Mouse (Mus musculus): Measurements from ENCODE around the gene Osbp2.
A peak's percentile ranks its signal among the peaks of the same experiment; 100 is the strongest.
"Not testable (repeated sequence)": the region's sequence is repeated elsewhere in the genome, so short reads cannot be mapped to it uniquely, and the experiment has no call there.

Osbp2 gene

DNA sequence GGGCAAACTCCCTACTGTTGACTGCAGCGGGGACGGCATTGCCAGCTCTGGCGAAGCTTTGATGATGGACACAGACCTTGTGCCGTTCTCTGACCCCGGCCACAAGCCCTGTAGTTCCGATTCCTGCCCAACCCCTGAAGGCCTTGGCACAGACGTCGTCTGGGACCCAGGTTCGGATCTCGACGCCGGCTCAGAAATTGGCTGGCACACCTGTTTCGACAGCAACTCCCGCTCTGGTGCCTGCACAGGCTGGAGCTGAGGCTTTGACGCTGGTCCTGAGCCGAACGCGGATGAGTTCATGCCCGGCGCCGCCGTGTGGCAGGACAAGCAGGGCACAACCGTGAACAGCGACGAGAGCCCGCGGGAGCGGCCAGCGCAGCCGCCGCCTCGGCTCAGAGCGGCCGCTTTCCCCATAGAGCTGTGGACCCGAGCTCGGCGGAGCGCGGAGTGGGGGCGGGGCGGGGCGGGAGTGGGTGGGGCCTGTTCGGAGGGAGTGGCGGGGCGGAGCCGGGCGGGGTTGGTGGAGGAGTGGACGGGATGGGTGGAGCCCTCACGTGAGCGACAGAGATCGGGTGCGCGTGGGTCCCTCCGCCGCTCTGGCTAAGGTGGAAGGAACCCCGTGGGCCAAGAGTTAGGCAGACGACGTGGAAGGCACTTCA lies at the start of gene Osbp2:
Gene Osbp2 (minus strand): TSS at position 450 of the 659 bp plus-strand sequence.
- DNase-seq (ENCODE audit: low spot score in 2 of 2), result peak; percentile 46 to 81

GRCm38 (mm10) chr11:3912875-3913271 lies 49.2 kb upstream of the Osbp2 start:
- peak in 1 of 2 experiments; percentile 40 for DNase-seq (ENCODE audit: low spot score in 2 of 2)

DNA sequence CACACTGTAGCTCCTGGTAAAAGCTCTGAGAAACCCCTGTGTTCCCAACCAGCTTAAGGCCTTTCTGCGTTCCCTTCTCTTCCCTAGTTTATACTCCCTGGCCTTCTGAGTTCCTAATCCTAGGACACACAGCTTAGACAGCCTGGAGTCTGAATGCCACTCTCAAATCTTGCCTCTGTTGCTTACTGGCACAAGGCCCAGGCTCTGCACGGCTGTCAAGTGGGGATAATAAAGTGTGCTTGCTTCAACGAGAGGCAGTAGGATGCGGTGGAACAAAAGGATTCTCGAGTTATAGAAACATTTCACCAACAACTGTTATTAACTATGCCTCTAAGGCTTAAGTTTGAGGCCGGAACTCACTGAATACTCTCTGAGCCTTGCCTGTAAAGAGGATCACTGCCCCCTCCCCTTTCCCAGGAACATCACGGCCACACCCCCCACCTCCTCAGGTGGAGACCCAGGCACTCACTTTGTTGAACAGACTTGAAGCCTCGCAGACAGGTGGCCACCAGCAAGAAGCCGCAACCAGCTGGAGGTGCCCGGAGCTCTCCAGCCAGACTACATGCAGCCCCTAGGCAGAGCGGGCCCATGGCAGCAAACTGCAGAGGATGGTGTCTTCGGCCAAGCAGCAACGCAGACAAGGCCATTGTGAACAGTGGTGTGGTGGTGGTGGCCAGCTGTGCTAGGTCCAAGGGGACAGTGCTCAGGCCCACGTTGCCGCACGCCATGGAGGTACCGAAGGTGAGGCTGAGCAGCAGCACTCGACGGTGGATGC lies 48.6 kb upstream of the Osbp2 start:
- peak in 1 of 2 experiments; percentile 31 for DNase-seq (ENCODE audit: low spot score in 2 of 2)

GRCm38 (mm10) chr11:3911440-3911839 lies 47.7 kb upstream of the Osbp2 start:
- not testable (repeated sequence) for DNase-seq (ENCODE audit: low spot score in 2 of 2)

DNA sequence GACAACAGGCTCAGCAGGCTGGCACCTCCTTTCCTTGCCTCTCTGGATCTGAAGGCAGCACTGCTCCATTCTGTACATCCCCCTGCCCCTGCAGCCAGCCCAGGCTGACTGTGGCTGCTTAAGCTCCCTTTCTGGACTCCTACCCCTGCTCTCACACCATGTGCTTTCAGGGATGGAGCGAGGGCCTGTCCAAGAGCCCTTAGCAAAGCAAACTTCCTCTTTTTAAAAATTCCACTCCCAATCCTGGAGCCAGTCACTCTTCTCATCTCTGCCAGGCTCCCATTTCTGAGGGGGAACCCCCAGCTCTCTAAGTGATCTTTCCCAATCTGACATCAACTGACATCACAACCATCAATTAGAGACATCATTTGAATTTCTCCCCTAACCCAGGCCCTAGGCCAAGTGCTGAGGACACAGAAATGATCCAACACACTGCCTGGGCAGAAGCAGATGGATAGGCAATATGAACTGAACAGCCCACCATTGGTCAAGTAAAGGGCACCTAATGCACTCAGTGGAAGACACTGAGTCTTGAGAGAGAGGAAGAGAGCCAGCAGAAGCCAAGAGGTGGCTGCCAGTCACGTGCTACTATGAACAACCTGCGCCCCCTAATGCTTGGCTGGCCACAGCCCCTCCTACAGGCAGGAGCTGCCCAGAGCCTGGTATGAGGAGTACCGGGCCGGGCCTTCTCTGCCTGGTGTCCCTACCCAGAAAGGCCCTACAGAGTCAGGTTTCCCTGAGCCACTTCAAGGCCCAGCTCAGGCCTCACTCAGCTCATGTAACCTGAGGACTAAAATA lies 47.0 kb upstream of the Osbp2 start:
- no peak for DNase-seq (ENCODE audit: low spot score in 2 of 2)

DNA sequence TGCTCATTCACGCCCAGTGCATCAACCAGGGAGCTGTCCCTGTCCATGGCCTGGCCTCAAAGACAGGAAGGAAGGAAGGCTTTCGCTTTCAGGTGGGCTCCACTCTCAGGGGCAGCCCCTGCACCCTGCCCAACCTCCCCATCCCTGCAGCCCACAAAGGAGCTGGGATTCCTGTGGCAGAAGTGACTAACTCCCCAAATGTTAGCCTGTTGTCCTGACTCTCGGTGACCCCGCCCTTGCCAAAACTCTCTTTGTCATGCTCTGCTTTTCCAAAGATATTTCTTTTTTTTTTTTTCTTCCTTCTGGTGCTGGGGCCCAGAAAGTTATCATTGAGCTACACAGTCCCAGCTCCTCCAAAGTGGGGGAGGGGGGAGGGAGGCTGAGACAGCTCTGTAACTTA lies 45.5 kb upstream of the Osbp2 start:
- no peak for DNase-seq (ENCODE audit: low spot score in 2 of 2)

DNA sequence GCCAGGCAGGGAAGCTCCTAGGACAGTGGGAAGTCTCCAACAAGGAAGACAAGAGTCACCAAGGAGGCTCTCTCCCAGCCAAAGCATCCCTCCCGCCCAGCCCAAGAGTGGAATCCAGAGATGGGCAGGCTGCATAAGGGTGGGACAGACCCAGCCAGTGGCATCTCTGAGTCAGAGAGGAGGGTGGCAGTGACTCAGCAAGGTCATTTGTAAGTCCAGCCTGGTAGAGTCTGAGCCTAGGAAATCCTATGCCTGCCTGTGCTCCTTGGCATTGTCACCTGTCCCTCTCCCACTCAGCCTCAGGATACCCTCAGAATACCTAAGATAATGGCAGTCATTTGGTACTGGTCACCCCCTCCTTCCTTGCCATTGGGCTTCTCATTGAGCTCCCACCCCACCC lies 41.7 kb upstream of the Osbp2 start:
- no peak for DNase-seq (ENCODE audit: low spot score in 2 of 2)

DNA sequence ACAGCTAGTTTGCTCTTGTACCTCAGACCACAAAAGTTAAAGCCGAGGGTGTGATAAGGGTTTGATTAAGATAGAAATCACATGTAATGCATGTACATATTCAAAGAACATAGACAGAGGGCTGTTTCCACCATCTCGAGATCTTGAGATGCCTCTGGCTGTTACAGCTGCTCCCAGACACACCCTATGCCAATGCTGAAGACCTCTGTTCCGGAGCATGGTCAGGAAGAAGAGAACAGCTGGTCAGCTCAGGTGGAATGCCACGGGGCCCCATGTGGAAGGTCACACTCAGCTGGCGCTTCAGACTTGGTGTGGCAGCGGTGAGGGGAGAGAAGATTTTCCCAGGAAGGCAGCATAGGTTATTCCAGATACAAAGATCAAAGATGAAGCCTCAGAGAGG lies 41.0 kb upstream of the Osbp2 start:
- DNase-seq (ENCODE audit: low spot score in 2 of 2), result no peak

DNA sequence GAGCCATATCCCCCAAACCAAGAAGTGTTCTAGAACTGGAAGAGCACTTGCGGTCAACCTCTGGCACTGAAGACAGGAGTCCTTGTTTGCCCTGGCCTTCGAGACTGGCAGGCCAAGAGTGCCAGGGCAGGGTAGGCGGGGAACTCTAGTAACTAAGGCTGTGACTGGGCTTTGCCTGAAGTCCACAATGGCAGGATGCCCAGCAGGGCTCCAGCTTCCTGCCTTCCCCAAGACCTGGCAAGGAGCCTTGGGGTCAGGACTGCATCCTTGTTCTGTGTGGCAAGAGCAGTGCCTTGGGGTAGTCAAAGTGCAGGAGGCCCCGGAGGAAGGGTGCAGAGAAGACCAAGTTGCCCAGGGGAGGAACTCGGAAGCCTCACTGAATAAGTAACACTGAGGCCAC lies 39.3 kb upstream of the Osbp2 start:
- peak; percentile 19 to 50 for DNase-seq (ENCODE audit: low spot score in 2 of 2)

DNA sequence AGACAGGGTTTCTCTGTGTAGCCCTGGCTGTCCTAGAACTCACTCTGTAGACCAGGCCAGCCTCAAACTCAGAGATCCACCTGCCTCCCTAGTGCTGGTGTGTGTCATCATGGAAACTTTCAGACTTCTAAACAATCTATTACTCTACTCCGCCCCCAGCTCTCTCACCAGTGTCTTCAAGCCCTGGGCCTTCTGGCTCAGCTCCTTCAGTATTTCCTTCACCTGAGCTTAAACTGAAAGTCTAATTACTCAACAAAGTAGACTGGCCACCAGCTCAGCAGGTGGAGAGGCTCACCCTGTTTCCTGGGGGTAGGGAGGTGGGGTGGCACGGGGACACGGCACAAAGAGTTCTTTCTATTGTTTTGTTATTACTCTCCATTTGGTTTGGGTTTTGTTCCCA lies 38.8 kb upstream of the Osbp2 start:
- no peak for DNase-seq (ENCODE audit: low spot score in 2 of 2)

GRCm38 (mm10) chr11:3900296-3900695 lies 36.6 kb upstream of the Osbp2 start:
- DNase-seq (ENCODE audit: low spot score in 2 of 2), result no peak

- DNase-seq (ENCODE audit: low spot score in 2 of 2), result no peak
Measured at GRCm38 (mm10) chr11:3895933-3896332, 32.2 kb upstream of the Osbp2 start.

DNA sequence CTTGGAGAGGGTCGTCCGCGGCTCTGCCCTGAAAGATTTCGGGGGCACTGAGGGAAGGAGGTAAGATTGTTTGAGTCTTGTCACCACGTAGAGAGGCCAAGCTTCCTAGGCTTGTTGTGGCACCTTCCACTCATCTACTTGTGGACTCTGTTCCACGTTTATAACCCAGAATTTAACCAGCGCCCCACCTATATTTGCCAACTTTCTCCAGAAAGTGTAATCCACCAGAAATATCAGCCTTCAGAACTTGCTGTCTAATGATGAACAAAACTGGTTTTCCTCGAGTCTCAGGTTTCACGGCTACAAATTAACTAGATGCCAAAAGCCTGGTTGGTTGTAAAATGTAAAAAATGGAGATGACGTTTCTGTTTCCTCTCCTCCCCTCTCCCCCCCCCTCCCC lies 31.8 kb upstream of the Osbp2 start:
- no peak for DNase-seq (ENCODE audit: low spot score in 2 of 2)

DNA sequence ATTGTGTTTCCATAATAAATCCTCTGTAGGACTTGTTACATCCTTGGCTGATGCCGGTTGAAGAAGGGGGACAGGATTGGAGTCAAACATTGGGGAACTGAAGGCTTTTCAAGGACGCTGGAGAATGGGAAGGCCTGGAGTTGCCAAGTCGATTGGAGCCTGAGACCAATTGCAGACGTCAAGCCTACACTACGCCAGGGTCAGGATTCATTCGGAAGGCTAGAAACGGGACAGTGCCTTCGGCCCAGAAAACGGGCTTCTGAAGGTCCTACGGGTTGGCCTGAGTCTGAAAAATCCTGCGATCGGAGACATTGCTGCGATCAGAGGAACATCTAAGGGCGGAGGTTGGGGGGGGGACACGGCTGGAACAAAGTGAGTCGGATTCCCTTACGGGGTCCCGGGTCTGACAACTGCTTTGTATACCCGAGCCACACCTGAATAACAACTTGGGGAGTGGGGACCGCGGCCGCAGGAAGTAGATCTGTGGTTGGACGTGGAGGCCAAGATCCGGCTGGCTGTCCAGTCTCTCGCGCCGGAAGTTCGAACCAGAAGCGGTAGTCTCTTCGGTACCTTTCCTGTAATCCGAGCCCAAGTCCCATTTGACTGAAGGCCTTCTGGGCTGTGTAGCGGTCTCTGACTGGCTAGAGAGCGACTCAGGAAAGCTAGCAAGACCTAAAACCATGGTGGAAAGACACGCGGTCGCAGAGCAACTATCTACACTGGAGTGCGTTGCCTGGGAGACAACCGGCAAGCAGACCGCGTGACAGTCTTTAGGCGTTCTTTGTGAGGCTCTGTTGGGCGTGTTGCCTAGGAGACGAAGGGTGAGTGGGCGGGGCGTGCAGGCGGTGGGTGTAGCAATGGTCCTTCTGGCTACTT lies 30.9 kb upstream of the Osbp2 start, which contains the start of the genes 4921536K21Rik and Dusp18:
Gene 4921536K21Rik (minus strand): TSS at position 693 of the 876 bp plus-strand sequence.
Gene Dusp18 (plus strand): TSS at position 835 of the 876 bp plus-strand sequence.
- peak; percentile 74 to 90 for DNase-seq (ENCODE audit: low spot score in 2 of 2)

DNA sequence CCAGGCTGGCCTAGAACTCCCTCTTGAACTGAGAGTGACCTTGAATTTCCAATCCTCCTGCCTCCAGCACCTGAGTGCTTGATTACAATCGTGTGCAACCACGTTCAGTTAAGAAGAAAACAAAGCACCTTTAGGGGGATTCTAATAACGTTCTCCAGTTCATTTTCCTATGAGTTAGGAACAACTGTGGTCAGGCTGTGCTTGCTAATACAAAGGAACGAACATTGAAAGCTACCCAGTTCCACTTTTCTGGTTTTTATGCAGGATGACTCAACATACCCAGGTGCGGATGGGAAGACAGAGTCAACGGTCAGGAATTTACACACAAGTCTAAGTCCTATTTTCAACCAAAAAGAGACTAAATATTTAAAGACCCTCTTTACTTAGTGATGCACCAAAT lies 30.3 kb upstream of the Osbp2 start:
- no peak for DNase-seq (ENCODE audit: low spot score in 2 of 2)

DNA sequence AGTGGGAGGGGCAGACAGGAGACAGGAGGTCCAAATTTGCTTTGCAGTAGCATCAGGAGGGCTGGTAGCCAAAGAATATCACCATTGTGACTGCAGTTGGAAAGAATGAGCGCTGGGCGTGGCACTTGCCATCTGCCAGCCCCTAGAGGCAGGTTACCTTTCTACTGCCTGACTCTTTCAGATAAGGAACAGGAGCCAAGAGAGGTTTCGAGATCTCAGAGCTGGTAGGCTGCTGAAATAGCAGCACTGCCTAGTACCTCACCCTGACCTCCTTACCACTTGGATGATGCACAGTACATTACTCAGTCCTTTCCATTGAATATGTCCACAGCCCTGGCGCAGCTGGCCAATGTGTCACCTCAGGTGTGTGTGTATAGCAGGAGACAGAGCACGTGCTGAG lies 23.6 kb upstream of the Osbp2 start:
- DNase-seq (ENCODE audit: low spot score in 2 of 2), result no peak

DNA sequence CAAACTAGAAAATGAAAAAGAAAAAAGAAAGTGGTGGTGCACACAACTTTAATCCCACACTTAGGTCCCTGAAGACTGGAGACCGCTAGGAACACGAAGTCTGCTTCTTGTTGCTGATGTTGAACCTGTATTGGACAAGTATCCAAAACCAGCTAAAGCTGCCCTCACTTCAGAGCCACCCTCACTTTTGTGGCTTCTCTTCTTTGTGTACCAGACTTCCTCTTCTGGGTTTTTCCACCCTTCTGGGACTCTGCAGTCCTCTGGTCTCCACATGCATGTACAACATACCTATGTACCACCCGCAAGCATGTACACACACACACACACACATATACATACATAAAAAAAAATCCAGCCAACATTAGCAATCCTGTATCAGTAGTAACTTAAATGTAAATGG lies 20.0 kb upstream of the Osbp2 start:
- DNase-seq (ENCODE audit: low spot score in 2 of 2), result no peak

- peak in 1 of 2 experiments; percentile 78 for DNase-seq (ENCODE audit: low spot score in 2 of 2)
Measured at GRCm38 (mm10) chr11:3879836-3880235, 16.1 kb upstream of the Osbp2 start.

DNA sequence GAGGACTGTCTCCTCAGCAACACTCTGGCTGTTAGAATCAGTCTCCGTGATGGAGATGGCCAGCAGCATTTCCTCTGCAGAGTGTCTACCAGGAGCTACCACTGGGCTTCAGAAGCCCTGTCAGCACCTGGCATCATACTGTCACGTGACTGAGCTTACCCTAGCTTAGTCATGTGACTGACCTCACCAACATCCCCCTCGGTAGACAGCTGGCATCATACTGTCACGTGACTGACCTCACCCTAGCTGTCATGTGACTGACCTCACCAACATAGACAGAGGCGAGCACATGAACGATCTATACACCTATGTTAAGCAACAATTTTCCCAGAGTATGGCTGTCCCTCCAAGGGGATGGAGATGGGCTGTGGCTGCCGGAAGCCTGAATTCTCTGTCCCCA lies 15.0 kb upstream of the Osbp2 start:
- no peak for DNase-seq (ENCODE audit: low spot score in 2 of 2)

- no peak for DNase-seq (ENCODE audit: low spot score in 2 of 2)
Measured at GRCm38 (mm10) chr11:3876419-3876818, 12.7 kb upstream of the Osbp2 start.

DNA sequence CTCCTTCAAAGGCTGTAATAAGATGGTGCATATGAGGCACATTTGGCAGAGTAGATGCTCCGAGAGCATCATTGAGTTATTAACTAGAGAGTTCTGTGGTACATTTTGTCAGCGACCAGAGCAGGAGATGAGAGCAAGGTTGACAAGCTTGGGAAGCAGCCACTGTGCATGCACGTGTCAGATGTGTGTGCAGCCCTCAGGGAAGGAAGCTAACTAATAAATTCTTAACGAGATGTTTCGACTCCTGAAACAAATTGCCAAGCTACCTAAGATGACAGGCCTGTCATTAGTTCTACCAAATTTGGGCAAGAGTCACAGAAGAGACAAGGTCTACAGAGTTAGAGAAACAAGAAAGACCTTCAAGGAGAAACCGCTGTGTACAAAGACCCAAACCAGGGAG lies 640 bp upstream of the Osbp2 start:
- no peak for DNase-seq (ENCODE audit: low spot score in 2 of 2)
